Mouse (Mus musculus): ENCODE results near the gene Col24a1.

- no peak for TF ChIP-seq POLR2AphosphoS2 (IDR thresholded peaks at IDR 0.05; ENCODE audit: insufficient read length, low read depth)
- TF ChIP-seq POLR2A (IDR thresholded peaks at IDR 0.05; ENCODE audit: insufficient read length, low read depth), result no peak
- no peak for TF ChIP-seq CEBPB (IDR thresholded peaks at IDR 0.05; ENCODE audit: insufficient read depth, poor library complexity, severe bottlenecking)
- TF ChIP-seq USF1 (IDR thresholded peaks at IDR 0.05; ENCODE audit: low read depth), result no peak
Observed at GRCm38 (mm10) chr3:145376298-145376697, 84.0 kb downstream of the Col24a1 start.
